Mouse (Mus musculus) bone marrow, adult 2 months (tissue): ENCODE data around the gene Stoml1.

Experiments used
- CTCF ChIP-seq: fragments of 200-500 bp; IDR thresholded peaks from 2 replicates; pipeline ENCODE4 v1.5.1; 2011; ENCODE audit warnings: low read length, control low read depth; ENCODE audit not compliant: control insufficient read depth, insufficient read depth
- POLR2A ChIP-seq: fragments of 200-500 bp; IDR thresholded peaks from 2 replicates; pipeline ENCODE4 v1.6.1; 2011; ENCODE audit warnings: low read depth, mild to moderate bottlenecking, control low read depth, low read length, borderline replicate concordance; ENCODE audit not compliant: control insufficient read depth

GRCm38 (mm10) chr9:58310043-58310660, 57.2 kb downstream of the Stoml1 start:
- no peak for TF ChIP-seq CTCF
- TF ChIP-seq POLR2A = no peak
